Mouse (Mus musculus) urinary bladder, postnatal 10 days (tissue): ENCODE measurements around the gene Gmeb2.

Experiments
- DNase-seq: peaks from one replicate; pipeline ENCODE4 v3.0.0; 2022; ENCODE audit warnings: low spot score

Gmeb2 gene

DNA sequence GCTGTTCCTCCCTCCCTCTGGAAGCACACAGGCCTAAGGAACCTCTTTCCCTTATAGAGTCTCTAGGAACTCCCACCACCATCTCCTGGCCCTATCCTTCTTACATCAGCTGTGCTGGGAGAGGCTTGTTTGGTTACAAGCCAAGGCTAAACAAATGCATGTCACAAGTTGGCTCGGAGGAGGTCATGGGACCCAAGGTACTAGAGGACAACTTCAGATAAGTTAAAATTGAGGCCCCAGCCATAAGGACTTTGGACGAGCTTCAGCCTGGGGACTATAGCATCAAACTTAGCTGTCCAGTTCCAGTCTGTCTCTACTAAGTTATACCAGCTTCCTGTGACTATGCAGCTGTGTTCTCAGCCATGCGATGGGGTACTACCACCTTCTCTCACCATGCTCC, 60.7 kb downstream of the Gmeb2 start:
- DNase-seq, result no peak

DNA sequence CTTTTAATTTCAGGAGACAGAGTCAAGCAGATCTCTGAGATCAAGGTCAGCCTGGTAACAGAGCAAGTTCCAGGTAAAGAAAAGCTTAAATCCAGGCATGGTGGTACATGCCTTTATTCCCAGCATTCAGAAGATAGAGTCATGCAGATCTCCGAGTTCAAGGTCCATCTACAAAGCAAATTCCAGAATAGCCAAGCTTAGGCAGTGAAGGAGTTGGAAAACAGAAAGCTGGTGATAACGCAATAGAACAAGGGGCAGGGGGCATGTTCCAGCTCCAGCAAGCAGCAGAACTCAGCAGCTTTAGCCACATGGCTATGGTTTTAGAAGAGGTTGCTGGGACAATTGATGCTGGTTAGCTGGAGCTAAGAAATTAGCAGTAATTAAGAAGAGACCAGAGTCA, 62.8 kb downstream of the Gmeb2 start:
- no peak for DNase-seq

DNA sequence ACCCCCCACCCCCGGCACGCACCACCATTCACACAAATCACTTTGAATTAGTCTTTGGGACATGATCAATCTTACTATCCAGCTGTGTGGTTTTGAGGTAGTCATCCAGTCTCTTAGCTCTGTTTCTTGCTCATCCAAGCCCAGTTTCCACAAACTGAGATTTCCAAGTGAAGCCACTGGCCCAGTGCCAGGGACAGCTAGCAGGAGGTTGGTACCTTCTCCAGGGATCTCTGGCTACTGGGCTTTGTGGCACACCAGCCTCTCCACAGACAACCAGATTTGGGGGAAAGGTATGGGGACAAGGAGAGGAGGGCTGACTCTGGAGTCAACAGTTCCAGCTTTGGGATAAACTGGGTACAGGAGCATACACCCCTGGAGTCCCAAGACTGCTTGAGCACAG, 67.5 kb downstream of the Gmeb2 start:
- no peak for DNase-seq

GRCm38 (mm10) chr2:181219538-181220216, 68.2 kb downstream of the Gmeb2 start, which contains the start of gene Fndc11:
Fndc11 (plus strand) TSS chr2:181220013.
- no peak for DNase-seq

- no peak for DNase-seq
Measured at GRCm38 (mm10) chr2:181218881-181219485, 68.9 kb downstream of the Gmeb2 start.

- DNase-seq, result no peak
Measured at GRCm38 (mm10) chr2:181216037-181216436, 71.8 kb downstream of the Gmeb2 start.

- no peak for DNase-seq
Measured at GRCm38 (mm10) chr2:181213021-181213445, 74.8 kb downstream of the Gmeb2 start, which contains the start of gene Srms. Srms (minus strand) TSS chr2:181213185.

DNA sequence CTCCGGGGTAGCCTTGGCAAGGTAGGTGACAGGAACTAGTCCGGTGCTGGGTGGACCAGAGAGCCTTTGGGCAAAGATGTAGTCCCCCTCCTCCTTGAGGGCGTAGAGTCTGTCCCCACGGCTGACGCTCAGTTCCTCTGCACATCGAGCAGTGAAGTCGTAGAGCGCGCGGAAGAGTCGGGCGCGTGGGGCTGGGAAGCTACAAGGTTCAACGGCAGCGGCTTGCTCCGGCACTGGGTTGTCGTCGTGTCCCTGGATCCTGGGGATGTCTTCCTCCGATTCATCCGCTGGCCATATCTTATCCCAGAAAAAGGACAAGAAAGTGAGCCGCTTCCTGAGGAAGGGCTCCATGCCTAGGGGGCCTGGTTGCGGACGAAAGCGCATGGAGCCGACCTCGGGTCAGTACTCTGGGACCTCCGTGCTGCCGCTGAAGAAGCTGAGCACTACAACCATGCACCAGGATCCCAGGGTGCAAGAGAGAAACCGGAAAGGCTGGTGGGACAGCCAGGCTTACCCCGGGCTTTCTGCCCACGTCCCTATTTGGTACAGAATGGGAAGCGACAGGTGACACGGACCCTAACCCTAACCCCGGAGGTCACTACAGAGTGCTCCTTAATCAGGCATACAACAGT, 75.3 kb downstream of the Gmeb2 start:
- DNase-seq, result no peak

DNA sequence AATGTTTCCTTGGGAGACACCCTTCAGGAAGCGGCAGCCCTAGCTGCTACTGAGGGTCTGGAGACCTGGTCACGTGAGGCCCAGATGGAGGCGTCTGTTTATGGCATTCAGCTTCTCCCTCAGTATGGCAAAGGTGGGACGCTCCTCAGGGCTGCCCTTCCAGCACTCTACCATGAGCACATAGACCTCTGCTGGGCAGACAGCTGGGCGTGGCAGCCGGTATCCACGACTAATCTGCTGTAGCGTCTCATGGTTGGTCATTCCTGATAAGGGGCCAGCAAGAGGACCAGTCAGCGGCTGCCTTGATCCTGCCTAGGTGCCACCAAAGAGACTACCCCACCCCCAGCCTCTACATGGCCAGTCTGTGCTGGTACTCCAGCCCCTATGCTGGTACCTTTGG, 81.7 kb downstream of the Gmeb2 start:
- no peak for DNase-seq

DNA sequence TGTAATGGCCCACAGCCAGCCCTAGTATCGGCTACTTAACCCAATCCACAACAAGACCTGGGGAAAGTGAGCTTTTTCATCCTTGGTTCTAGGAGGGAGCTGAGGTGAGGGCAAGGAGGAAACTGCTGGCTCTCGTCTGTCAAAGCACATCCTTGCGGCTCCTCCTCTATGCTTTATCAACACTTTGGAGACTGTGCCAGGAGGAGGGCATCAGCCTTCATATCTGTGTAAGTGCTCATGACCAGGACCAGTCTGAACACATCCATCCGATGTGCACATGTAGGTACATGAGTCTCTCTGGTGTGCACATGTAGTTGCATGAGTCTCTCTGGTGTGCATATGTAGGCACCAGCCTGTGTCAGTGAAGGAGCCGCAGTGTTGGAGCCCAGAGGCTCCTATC, 82.2 kb downstream of the Gmeb2 start:
- DNase-seq, result no peak

GRCm38 (mm10) chr2:181202886-181203285, 84.9 kb downstream of the Gmeb2 start:
- no peak for DNase-seq

DNA sequence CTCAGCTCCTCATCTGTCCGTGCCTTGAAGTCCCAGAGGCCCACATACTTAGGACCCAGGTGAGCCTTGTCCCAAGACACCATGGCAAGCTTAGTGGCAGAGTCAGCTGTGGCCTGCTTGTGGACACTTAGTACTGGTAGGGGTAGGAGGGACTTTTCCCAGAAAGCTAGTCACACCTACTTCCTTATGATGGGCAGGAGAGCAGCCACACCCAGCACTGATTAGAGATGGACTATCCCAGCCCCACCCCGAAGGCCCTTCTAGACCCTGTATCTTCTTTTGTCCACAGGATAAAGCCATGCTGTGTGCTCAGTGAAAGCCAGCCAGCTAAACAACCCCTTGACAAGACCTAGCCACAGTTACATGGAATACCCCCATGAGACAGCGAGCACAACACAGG, 85.4 kb downstream of the Gmeb2 start, which contains the start of gene Ptk6:
TSS of gene Ptk6 (minus strand) at position 368 of the 400 bp plus-strand sequence.
- no peak for DNase-seq

GRCm38 (mm10) chr2:181201606-181202005, 86.2 kb downstream of the Gmeb2 start:
- DNase-seq, result no peak
